Mouse (Mus musculus): ENCODE measurements at regions not wholly inside any gene's neighbourhood (a gene's known extent, or its start where the extent isn't known, plus 50 kb on each side); places are given as distances from the start of the nearest gene placed in this dataset.

DNA sequence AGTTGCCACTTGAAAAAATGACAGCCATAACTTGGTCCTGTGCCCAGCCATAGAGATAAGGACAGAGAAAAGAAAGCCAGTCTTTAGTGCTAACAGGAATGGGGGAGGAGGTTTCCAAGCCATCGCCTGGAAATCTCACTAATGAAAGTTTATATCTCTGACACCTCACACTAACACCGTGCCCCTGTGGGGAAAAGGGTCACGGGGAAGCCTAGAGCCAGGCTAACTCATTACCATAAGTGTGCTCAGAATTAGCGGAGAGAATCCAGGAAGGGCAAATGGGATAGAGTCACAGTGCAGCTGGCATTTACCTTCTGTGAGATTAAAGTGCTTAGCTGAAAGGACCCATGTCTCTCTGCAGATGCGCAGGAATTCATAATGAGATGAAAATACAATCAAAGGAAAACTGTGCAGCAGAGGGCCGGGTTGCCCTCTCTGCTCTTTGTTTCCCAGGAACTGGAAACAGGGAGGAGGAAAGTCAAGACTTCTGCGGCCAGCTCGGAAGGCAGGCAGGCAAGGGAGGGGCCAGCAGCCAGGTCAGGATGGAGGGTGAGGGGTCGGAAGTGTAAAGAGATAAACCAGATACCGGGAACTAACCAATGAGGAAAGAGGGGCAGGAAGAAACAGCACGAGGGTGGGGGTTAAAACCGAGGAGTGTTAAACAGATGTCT, 945.7 kb upstream of the Car8 start:
- ATAC-seq: no peak
- TF ChIP-seq CTCF (IDR thresholded peaks at IDR 0.05; ENCODE audit: low read depth) (no peak), EP300 (IDR thresholded peaks at IDR 0.05; ENCODE audit: low read depth) (no peak)
- Histone ChIP-seq H3K36me3 (replicated peaks; ENCODE audit: insufficient read depth, low read length) (no peaks in the 10 kb centered on the region), H3K27me3 (ENCODE audit: insufficient read depth, low read length) (no peaks in the 10 kb centered on the region), H3K9ac (replicated peaks) (no peak overlapping the region), H3K9me3 (ENCODE audit: low read length) (no peaks in the 10 kb centered on the region), H3K4me1 (ENCODE audit: insufficient read depth) (0 out of 2 replicates have a peak, but pooled peaks cover 3% of the 10 kb centered on the region), H3K4me3 (ENCODE audit: low read depth, low read length) (peak overlapping the region; percentile 3; the same call in 1 of the 2 replicates), H3K27ac (ENCODE audit: low read depth) (no peak overlapping the region), H3K4me2 (ENCODE audit: low read depth, low read length) (peak overlapping the region; percentile 56)
- WGBS (ENCODE audit: insufficient replicate concordance): 4% methylated on average over 12 of the region's 12 CpGs
- no peak for DNase-seq

DNA sequence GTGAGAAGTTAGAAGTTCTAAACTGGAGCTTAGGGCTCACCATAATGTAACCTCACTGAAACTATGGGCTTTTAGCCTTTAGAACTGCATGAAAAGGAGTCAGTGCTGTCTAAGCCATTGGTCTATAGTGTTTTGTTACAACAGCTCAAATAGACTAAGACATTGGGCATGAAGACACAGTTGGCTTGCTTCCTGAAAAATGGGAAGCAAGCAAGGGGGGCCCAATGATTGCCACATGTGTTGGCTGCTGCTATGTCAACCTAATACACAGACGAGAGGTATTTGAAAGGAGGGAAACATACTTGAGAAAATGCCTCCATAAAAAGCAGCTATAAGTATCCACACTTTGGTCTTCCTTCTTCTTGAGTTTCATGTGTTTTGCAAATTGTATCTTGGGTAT, 935.5 kb upstream of the Car8 start:
- H3K4me2 ChIP-seq (ENCODE audit: low read depth, low read length): no peak overlapping the region
- H3K4me3 ChIP-seq (ENCODE audit: low read depth, low read length): no peak overlapping the region
- H3K4me1 ChIP-seq (ENCODE audit: insufficient read depth): no peaks in the 10 kb centered on the region
- H3K27ac ChIP-seq (ENCODE audit: low read depth): no peak overlapping the region
- DNase-seq (no peak), ATAC-seq (no peak)
- TF ChIP-seq CTCF (IDR thresholded peaks at IDR 0.05; ENCODE audit: low read depth): no peak
- TF ChIP-seq EP300 (IDR thresholded peaks at IDR 0.05; ENCODE audit: low read depth): no peak
- no peaks in the 10 kb centered on the region for H3K9me3 ChIP-seq (ENCODE audit: low read length)
- no peaks in the 10 kb centered on the region for H3K27me3 ChIP-seq (ENCODE audit: insufficient read depth, low read length)
- H3K36me3 ChIP-seq (replicated peaks; ENCODE audit: insufficient read depth, low read length): no peaks in the 10 kb centered on the region
- WGBS (ENCODE audit: insufficient replicate concordance): 47% methylated on average over 1 of the region's 1 CpGs
- no peak overlapping the region for H3K9ac ChIP-seq (replicated peaks)

DNA sequence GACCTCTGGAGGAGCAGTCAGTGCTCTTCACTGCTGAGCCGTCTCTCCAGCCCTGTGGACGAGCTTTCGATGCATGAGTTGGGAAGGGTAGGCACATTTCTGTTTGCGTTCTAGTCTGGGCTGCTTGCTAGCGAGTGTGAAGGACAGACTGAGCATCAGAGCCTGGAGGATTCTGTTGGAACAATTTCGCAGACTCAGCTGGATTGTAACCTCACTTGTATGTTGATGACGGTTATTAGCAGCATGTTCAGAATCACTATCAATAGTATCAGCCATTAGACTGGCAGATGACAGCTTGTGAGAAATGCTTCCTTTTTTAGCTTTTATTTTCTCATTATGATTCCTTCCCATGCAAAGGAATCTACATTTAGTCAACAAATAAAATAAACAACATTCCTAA, 923.5 kb upstream of the Car8 start:
- Histone ChIP-seq H3K27ac (ENCODE audit: low read depth) (no peak overlapping the region), H3K9ac (replicated peaks) (no peak overlapping the region), H3K27me3 (ENCODE audit: insufficient read depth, low read length) (no peaks in the 10 kb centered on the region), H3K4me2 (ENCODE audit: low read depth, low read length) (no peak overlapping the region), H3K36me3 (replicated peaks; ENCODE audit: insufficient read depth, low read length) (no peaks in the 10 kb centered on the region), H3K4me3 (ENCODE audit: low read depth, low read length) (no peak overlapping the region), H3K9me3 (ENCODE audit: low read length) (no peaks in the 10 kb centered on the region), H3K4me1 (ENCODE audit: insufficient read depth) (no peaks in the 10 kb centered on the region)
- TF ChIP-seq EP300 (IDR thresholded peaks at IDR 0.05; ENCODE audit: low read depth) (no peak), CTCF (IDR thresholded peaks at IDR 0.05; ENCODE audit: low read depth) (no peak)
- no peak for DNase-seq
- 70% methylated on average over 7 of the region's 7 CpGs for WGBS (ENCODE audit: insufficient replicate concordance)
- no peak for ATAC-seq

DNA sequence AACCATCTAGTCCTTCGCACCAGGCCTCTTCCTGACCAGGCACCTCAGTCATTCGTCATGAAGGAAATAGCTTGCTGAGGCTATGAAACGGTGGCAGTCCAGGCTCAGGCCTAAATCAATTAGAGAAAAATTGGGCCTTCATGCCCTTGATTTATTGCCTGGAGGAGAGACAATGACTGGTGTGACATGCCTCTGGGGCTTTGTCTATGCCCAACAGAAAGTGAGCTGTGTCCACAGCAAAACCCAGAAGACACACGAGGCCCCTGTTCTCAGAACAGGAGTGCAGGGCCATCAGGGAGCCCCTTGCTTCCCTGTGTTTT, 922.9 kb upstream of the Car8 start:
- TF ChIP-seq CTCF (IDR thresholded peaks at IDR 0.05; ENCODE audit: low read depth): no peak
- no peak for TF ChIP-seq EP300 (IDR thresholded peaks at IDR 0.05; ENCODE audit: low read depth)
- Histone ChIP-seq H3K4me2 (ENCODE audit: low read depth, low read length) (no peak overlapping the region), H3K36me3 (replicated peaks; ENCODE audit: insufficient read depth, low read length) (no peaks in the 10 kb centered on the region), H3K27ac (ENCODE audit: low read depth) (no peak overlapping the region), H3K9me3 (ENCODE audit: low read length) (no peaks in the 10 kb centered on the region), H3K4me3 (ENCODE audit: low read depth, low read length) (no peak overlapping the region), H3K9ac (replicated peaks) (no peak overlapping the region), H3K27me3 (ENCODE audit: insufficient read depth, low read length) (no peaks in the 10 kb centered on the region), H3K4me1 (ENCODE audit: insufficient read depth) (no peaks in the 10 kb centered on the region)
- WGBS (ENCODE audit: insufficient replicate concordance): 66% methylated on average over 4 of the region's 4 CpGs
- DNase-seq (no peak), ATAC-seq (no peak)

DNA sequence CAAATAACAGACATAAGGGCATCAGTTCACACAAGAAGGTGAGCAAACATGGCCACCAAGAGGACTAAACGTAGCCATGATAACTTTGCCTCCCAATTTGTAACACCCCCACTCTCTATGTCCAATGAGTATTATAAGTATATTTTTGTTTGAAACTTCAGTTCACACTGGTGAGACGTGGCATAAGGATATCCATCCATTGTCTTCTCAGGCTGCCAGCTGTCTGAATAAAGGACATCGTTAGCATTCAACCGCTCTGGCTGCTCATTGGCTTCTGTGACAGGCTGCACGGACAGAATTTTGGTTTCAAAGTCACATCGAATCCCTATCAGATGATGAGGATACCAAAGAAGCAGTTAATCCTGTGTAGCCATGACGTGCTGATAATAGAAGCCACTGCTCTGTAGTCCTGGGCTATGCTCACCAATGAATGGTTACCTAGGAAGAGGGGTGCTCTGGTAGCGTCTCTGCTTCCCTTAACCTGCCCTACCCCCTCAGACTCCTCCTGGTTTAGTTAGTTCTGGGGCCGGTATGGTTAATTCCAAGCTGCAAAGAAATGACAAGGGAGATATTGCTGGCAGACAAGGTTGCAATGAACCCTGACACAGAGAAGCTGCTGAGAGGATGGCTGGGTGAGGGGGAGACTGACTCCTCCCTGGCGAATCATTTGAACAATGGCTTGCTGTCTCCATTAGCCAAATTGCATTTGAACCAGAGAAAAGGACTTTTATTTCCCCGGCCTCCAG, 922.4 kb upstream of the Car8 start:
- Histone ChIP-seq H3K27ac (ENCODE audit: low read depth) (no peak overlapping the region), H3K27me3 (ENCODE audit: insufficient read depth, low read length) (no peaks in the 10 kb centered on the region), H3K4me3 (ENCODE audit: low read depth, low read length) (no peak overlapping the region), H3K4me2 (ENCODE audit: low read depth, low read length) (no peak overlapping the region), H3K9ac (replicated peaks) (no peak overlapping the region), H3K9me3 (ENCODE audit: low read length) (no peaks in the 10 kb centered on the region), H3K36me3 (replicated peaks; ENCODE audit: insufficient read depth, low read length) (no peaks in the 10 kb centered on the region), H3K4me1 (ENCODE audit: insufficient read depth) (no peaks in the 10 kb centered on the region)
- ATAC-seq: no peak
- TF ChIP-seq CTCF (IDR thresholded peaks at IDR 0.05; ENCODE audit: low read depth): no peak
- TF ChIP-seq EP300 (IDR thresholded peaks at IDR 0.05; ENCODE audit: low read depth): no peak
- no peak for DNase-seq
- WGBS (ENCODE audit: insufficient replicate concordance): 73% methylated on average over 11 of the region's 11 CpGs

DNA sequence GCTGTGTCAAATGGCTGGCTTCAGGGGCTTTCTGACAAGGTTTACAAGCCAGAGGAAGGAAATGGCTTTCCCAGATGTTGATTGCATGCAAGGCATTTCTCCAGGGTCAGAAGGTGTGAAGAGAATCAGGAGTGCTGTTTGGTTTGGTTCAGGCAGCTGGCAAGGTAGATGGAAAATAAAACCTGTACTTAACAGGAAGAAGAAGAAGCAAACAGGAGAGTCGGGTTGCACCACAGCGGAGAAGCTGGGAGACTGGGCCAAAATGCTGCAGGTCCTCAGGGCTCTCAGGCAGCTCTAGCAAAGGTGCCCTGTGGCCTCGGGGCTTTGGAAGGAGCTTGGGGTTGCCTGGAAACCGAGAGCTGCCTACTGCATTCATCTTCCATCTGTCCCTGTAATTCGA, 908.9 kb upstream of the Car8 start:
- ATAC-seq (no peak), DNase-seq (no peak)
- Histone ChIP-seq H3K9ac (replicated peaks) (no peak overlapping the region), H3K36me3 (replicated peaks; ENCODE audit: insufficient read depth, low read length) (no peaks in the 10 kb centered on the region), H3K27me3 (ENCODE audit: insufficient read depth, low read length) (no peaks in the 10 kb centered on the region), H3K4me2 (ENCODE audit: low read depth, low read length) (no peak overlapping the region), H3K4me1 (ENCODE audit: insufficient read depth) (no peaks in the 10 kb centered on the region), H3K4me3 (ENCODE audit: low read depth, low read length) (no peak overlapping the region), H3K9me3 (ENCODE audit: low read length) (no peaks in the 10 kb centered on the region; the same call in 1 of the 2 replicates), H3K27ac (ENCODE audit: low read depth) (no peak overlapping the region)
- no peak for TF ChIP-seq EP300 (IDR thresholded peaks at IDR 0.05; ENCODE audit: low read depth)
- no peak for TF ChIP-seq CTCF (IDR thresholded peaks at IDR 0.05; ENCODE audit: low read depth)
- 38% methylated on average over 5 of the region's 5 CpGs for WGBS (ENCODE audit: insufficient replicate concordance)
